Mouse (Mus musculus) forebrain, embryonic 12.5 days (tissue): ENCODE data around the gene Mvb12a. TPM values are rescaled to one million over a fixed set of nuclear protein-coding genes. Genes with fewer than 3 reads are reported as not detected.
"Not testable (repeated sequence)": the region's sequence is repeated elsewhere in the genome, so short reads cannot be mapped to it uniquely, and the experiment has no call there.

Source experiments
- ATAC-seq: fragments of 200-750 bp; cut with Nextera tagmentation; 2 replicates; pipeline ENCODE4 v1.8.0; 2017; ENCODE audit warnings: moderate TSS enrichment; ENCODE audit not compliant: low FRiP score
- H3K27ac ChIP-seq: fragments of 300-500 bp; sonication (generic); 2 replicates; pipeline ENCODE4 v1.5.1; 2016; ENCODE audit warnings: mild to moderate bottlenecking
- H3K27me3 ChIP-seq: fragments of 300-500 bp; sonication (generic); 2 replicates; pipeline ENCODE4 v1.6.1; 2016; ENCODE audit warnings: mild to moderate bottlenecking
- H3K36me3 ChIP-seq: fragments of 300-500 bp; sonication (generic); replicated peaks from 2 replicates; pipeline ENCODE4 v1.6.1; 2016; ENCODE audit warnings: mild to moderate bottlenecking
- H3K4me1 ChIP-seq: fragments of 300-500 bp; sonication (generic); 2 replicates; pipeline ENCODE4 v1.6.1; 2016
- H3K4me2 ChIP-seq: fragments of 300-500 bp; sonication (generic); 2 replicates; pipeline ENCODE4 v1.6.1; 2016; ENCODE audit warnings: mild to moderate bottlenecking, moderate library complexity
- H3K4me3 ChIP-seq: fragments of 300-500 bp; sonication (generic); replicated peaks from 2 replicates; pipeline ENCODE4 v1.5.1; 2016; ENCODE audit warnings: mild to moderate bottlenecking
- H3K9ac ChIP-seq: fragments of 300-500 bp; sonication (generic); 2 replicates; pipeline ENCODE4 v1.6.1; 2016; ENCODE audit warnings: mild to moderate bottlenecking
- H3K9me3 ChIP-seq: fragments of 300-500 bp; sonication (generic); 2 replicates; pipeline ENCODE4 v1.6.1; 2016
- WGBS: fragments of 180-500 bp; shearing (Covaris S2); methylation state at CpG from one replicate; pipeline ENCODE4 v1.1.7; 2016; 5-methylcytosine and 5-hydroxymethylcytosine counted together
- polyA plus RNA-seq: library from polyadenylated mRNA; unstranded; fragments of >200 nt; fragmentation: Nextera tagmentation; extraction: Ambion mirVana; gene quantifications from 2 replicates; pipeline ENCODE4 v1.2.1, GENCODE M21; 2016

Gene Mvb12a
- polyA plus RNA-seq, 1 experiment from 2014 or later = 48.1 TPM

DNA sequence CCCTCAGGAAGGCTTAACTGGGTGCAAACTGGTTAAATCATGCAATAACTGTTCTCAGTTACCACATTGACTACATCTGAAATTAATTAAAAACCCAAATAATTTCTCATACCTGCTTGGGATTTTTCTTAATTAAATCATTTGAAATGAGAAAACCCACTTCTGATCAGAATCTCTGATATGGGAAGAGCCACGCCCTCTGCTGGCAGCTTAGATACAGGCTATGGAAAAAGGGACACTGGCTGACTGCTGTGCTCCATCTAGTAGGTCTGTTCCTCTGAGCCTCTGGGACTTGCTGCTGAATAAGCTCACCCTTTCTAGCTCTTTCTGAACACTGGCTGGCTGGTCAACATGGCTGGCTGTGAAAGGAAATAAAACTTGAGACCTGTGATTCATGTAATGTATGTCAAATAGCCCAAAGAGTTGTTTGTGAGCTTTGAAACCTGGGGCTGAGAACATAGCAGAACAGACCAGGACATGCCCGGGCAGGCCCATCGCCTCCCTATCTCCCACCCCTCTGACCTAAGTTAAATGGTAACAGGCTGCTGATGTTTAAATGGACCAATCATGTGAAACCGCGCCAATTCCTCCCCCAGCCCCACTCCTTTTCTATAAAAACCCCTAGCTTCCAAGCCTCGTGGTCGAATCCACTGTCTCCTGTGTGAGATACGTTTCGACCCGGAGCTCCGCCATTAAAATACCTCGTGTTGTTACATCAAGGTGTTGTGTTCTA is 11.8 kb upstream of the Mvb12a start:
- H3K27ac ChIP-seq, H3K9ac ChIP-seq, ATAC-seq, H3K9me3 ChIP-seq, H3K4me3 ChIP-seq, H3K4me2 ChIP-seq, H3K36me3 ChIP-seq: not testable (repeated sequence)
- Histone ChIP-seq H3K27me3 (peaks cover 43% of the 10 kb centered on the region), H3K4me1 (peaks cover 12% of the 10 kb centered on the region)
- 74% methylated on average over 8 of the region's 12 CpGs for WGBS

- Histone ChIP-seq H3K36me3 (no peaks in the 10 kb centered on the region), H3K4me2 (no peak overlapping the region), H3K27ac (no peak overlapping the region), H3K27me3 (peaks cover 50% of the 10 kb centered on the region), H3K4me1 (peaks cover 9% of the 10 kb centered on the region; the same call in 1 of the 2 replicates), H3K9ac (no peak overlapping the region), H3K4me3 (no peak overlapping the region), H3K9me3 (no peaks in the 10 kb centered on the region)
- WGBS = 42% methylated on average over 3 of the region's 3 CpGs
- ATAC-seq = no peak
Observed at GRCm38 (mm10) chr8:71534263-71534810, 8.4 kb upstream of the Mvb12a start.

- Histone ChIP-seq H3K9ac (no peak overlapping the region), H3K9me3 (no peaks in the 10 kb centered on the region), H3K36me3 (no peaks in the 10 kb centered on the region), H3K4me3 (no peak overlapping the region), H3K4me2 (no peak overlapping the region), H3K27me3 (peaks cover 55% of the 10 kb centered on the region), H3K27ac (no peak overlapping the region), H3K4me1 (peaks cover 9% of the 10 kb centered on the region; the same call in 1 of the 2 replicates)
- WGBS = 74% methylated on average over 5 of the region's 5 CpGs
- no peak for ATAC-seq
Observed at GRCm38 (mm10) chr8:71535663-71536062, 7.1 kb upstream of the Mvb12a start.

GRCm38 (mm10) chr8:71537028-71537867 is 5.5 kb upstream of the Mvb12a start, which contains the start of gene Bst2:
Bst2 (minus strand) TSS chr8:71537456.
- Histone ChIP-seq H3K4me2 (peak within 1 kb of the TSS; percentile 55), H3K4me1 (peaks cover 9% of the 10 kb centered on the region; the same call in 1 of the 2 replicates), H3K9me3 (no peaks in the 10 kb centered on the region), H3K4me3 (peak within 1 kb of the TSS; percentile 34), H3K9ac (peak within 1 kb of the TSS; percentile 29; the same call in 1 of the 2 replicates), H3K27ac (no peak within 1 kb of the TSS), H3K27me3 (peaks cover 57% of the 10 kb centered on the region), H3K36me3 (no peaks in the 10 kb centered on the region)
- 2% methylated on average over 37 of the region's 37 CpGs for WGBS
- peak; percentile 64; the same call in 1 of the 2 replicates for ATAC-seq

- WGBS = 90% methylated on average over 9 of the region's 9 CpGs
- H3K4me2 ChIP-seq = peak overlapping the region; percentile 70
- H3K36me3 ChIP-seq = peaks cover 32% of the 10 kb centered on the region
- no peak overlapping the region for H3K27ac ChIP-seq
- H3K4me3 ChIP-seq = peak overlapping the region; percentile 84
- H3K9me3 ChIP-seq = no peaks in the 10 kb centered on the region
- H3K4me1 ChIP-seq = peaks cover 9% of the 10 kb centered on the region
- peaks cover 12% of the 10 kb centered on the region for H3K27me3 ChIP-seq
- no peak for ATAC-seq
- peak overlapping the region; percentile 70; the same call in 1 of the 2 replicates for H3K9ac ChIP-seq
Observed at GRCm38 (mm10) chr8:71543755-71544154, 1.0 kb downstream of the Mvb12a start.

DNA sequence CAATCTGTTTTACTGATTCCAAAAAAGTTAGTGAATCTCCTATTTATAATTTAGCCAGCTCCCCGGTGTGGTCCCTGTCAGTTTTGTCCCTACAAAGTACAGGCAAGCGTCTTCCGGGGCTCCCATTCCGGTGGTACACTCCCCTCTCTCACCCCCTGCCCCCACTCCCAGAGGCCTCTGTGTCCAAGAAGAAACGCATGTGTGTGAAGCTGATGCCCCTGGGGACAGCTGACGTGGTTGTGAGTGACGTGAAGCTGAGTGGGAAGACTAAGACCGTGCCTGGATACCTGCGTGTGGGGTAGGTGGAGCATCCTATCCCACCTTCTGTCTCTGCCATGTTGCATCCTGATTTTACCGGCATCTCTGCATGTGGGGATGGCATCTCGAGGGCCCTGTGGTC is 2.3 kb downstream of the Mvb12a start:
- Histone ChIP-seq H3K27ac (no peak overlapping the region), H3K9me3 (no peaks in the 10 kb centered on the region), H3K4me2 (no peak overlapping the region), H3K4me1 (peaks cover 9% of the 10 kb centered on the region), H3K36me3 (peaks cover 34% of the 10 kb centered on the region), H3K27me3 (0 out of 2 replicates have a peak, but pooled peaks cover 3% of the 10 kb centered on the region), H3K9ac (no peak overlapping the region), H3K4me3 (no peak overlapping the region)
- no peak for ATAC-seq
- 89% methylated on average over 11 of the region's 11 CpGs for WGBS

DNA sequence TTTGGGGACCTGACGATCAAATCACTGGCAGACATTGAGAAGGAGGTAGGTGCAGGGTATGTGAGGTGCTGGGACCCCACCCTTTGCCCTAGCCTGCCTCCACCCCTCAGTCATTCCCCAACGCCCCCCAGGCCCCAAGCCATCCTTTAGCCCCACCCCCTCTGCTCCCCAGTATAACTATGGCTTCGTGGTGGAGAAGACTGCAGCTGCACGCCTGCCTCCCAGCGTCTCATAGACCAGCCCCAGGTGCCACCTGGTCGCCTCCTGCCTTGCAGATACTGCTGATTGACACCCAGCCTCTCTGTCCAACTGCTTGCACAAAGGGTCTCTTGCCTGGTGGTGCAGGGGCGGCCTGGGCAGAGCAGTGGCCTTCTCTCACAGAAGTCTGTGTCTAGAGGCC is 4.9 kb downstream of the Mvb12a start:
- no peak overlapping the region for H3K27ac ChIP-seq
- H3K9ac ChIP-seq = no peak overlapping the region
- no peak overlapping the region for H3K4me3 ChIP-seq
- peaks cover 9% of the 10 kb centered on the region for H3K4me1 ChIP-seq
- H3K9me3 ChIP-seq = no peaks in the 10 kb centered on the region
- H3K4me2 ChIP-seq = no peak overlapping the region
- no peak for ATAC-seq
- no peaks in the 10 kb centered on the region for H3K27me3 ChIP-seq
- WGBS = 89% methylated on average over 7 of the region's 7 CpGs
- H3K36me3 ChIP-seq = peaks cover 34% of the 10 kb centered on the region

GRCm38 (mm10) chr8:71550754-71551153 is 8.0 kb downstream of the Mvb12a start:
- no peak for ATAC-seq
- H3K4me3 ChIP-seq = no peak overlapping the region
- no peak overlapping the region for H3K4me2 ChIP-seq
- H3K36me3 ChIP-seq = peaks cover 27% of the 10 kb centered on the region
- peaks cover 20% of the 10 kb centered on the region for H3K27me3 ChIP-seq
- 68% methylated on average over 7 of the region's 7 CpGs for WGBS
- no peak overlapping the region for H3K9ac ChIP-seq
- no peaks in the 10 kb centered on the region for H3K9me3 ChIP-seq
- no peak overlapping the region for H3K27ac ChIP-seq
- no peaks in the 10 kb centered on the region for H3K4me1 ChIP-seq

- no peak overlapping the region for H3K27ac ChIP-seq
- H3K36me3 ChIP-seq = peaks cover 9% of the 10 kb centered on the region
- no peak overlapping the region for H3K4me3 ChIP-seq
- WGBS = 75% methylated on average over 6 of the region's 6 CpGs
- ATAC-seq = no peak
- H3K9ac ChIP-seq = no peak overlapping the region
- no peaks in the 10 kb centered on the region for H3K4me1 ChIP-seq
- H3K4me2 ChIP-seq = no peak overlapping the region
- peaks cover 40% of the 10 kb centered on the region for H3K27me3 ChIP-seq
- H3K9me3 ChIP-seq = no peaks in the 10 kb centered on the region
Observed at GRCm38 (mm10) chr8:71552770-71553169, 10.0 kb downstream of the Mvb12a start.

DNA sequence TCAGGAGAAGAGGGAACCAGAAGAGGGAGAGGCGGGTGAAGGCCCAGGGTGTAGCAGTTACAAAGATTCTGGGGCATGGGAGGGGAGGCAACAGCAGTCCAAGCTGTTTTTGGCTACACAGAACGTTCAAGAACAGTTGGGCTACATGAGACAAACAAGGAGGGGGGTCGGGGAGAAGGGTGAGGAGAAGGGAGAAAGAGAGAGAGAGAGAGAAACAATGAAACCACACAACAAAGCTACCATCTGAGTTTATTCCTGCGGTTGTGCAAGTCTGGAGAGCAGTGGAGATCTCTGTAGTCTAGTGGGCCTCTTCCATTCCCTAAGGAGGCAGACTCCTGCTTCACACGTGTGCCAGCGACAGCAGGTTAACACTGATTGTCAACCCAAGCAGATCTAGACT is 11.3 kb downstream of the Mvb12a start:
- Histone ChIP-seq H3K9ac (no peak overlapping the region), H3K4me3 (no peak overlapping the region), H3K9me3 (no peaks in the 10 kb centered on the region), H3K27me3 (peaks cover 53% of the 10 kb centered on the region), H3K27ac (no peak overlapping the region), H3K4me1 (peaks cover 9% of the 10 kb centered on the region), H3K4me2 (no peak overlapping the region), H3K36me3 (no peaks in the 10 kb centered on the region)
- no peak for ATAC-seq
- 72% methylated on average over 6 of the region's 6 CpGs for WGBS

GRCm38 (mm10) chr8:71554644-71555043 is 11.9 kb downstream of the Mvb12a start:
- no peaks in the 10 kb centered on the region for H3K9me3 ChIP-seq
- H3K4me1 ChIP-seq = peaks cover 11% of the 10 kb centered on the region
- H3K4me3 ChIP-seq = no peak overlapping the region
- no peaks in the 10 kb centered on the region for H3K36me3 ChIP-seq
- H3K27ac ChIP-seq = no peak overlapping the region
- peaks cover 59% of the 10 kb centered on the region for H3K27me3 ChIP-seq
- WGBS = 83% methylated on average over 2 of the region's 2 CpGs
- ATAC-seq = no peak
- H3K9ac ChIP-seq = no peak overlapping the region
- no peak overlapping the region for H3K4me2 ChIP-seq
